Mouse (Mus musculus) heart, embryonic 16.5 days (tissue): ENCODE measurements around the gene Prrt2. TPM values are rescaled to one million over a fixed set of nuclear protein-coding genes. Genes with fewer than 3 reads are reported as not detected.
A peak's percentile ranks its signal among the peaks of the same experiment; 100 is the strongest.

Source experiments
- ATAC-seq: fragments of 200-750 bp; cut with Nextera tagmentation; replicated peaks from 2 replicates; pipeline ENCODE4 v1.8.0; 2017; ENCODE audit warnings: moderate number of reproducible peaks; ENCODE audit not compliant: insufficient read depth, low FRiP score; ENCODE audit errors: extremely low read depth
- H3K27ac ChIP-seq: fragments of 300-500 bp; sonication (generic); 2 replicates; pipeline ENCODE4 v1.5.1; 2014; ENCODE audit warnings: mild to moderate bottlenecking, low read length, control low read depth, moderate library complexity
- H3K27me3 ChIP-seq: fragments of 300-500 bp; sonication (generic); 2 replicates; pipeline ENCODE4 v1.6.1; 2014; ENCODE audit warnings: low read length, mixed read lengths; ENCODE audit not compliant: control insufficient read depth, insufficient read depth
- H3K36me3 ChIP-seq: fragments of 300-500 bp; sonication (generic); 2 replicates; pipeline ENCODE4 v1.6.1; 2014; ENCODE audit not compliant: control insufficient read depth, insufficient read depth
- H3K4me1 ChIP-seq: fragments of 300-500 bp; sonication (generic); 2 replicates; pipeline ENCODE4 v1.6.1; 2014; ENCODE audit warnings: low read length, mixed read lengths; ENCODE audit not compliant: control insufficient read depth, insufficient read depth
- H3K4me2 ChIP-seq: fragments of 300-500 bp; sonication (generic); 2 replicates; pipeline ENCODE4 v1.6.1; 2014; ENCODE audit warnings: low read depth, mild to moderate bottlenecking, control low read depth, low read length
- H3K4me3 ChIP-seq: fragments of 300-500 bp; sonication (generic); 2 replicates; pipeline ENCODE4 v1.5.1; 2014; ENCODE audit warnings: mild to moderate bottlenecking, control low read depth, low read length
- H3K9ac ChIP-seq: fragments of 300-500 bp; sonication (generic); 2 replicates; pipeline ENCODE4 v1.6.1; 2014; ENCODE audit warnings: low read length, control low read depth
- H3K9me3 ChIP-seq: fragments of 300-500 bp; sonication (generic); replicated peaks from 2 replicates; pipeline ENCODE4 v1.6.1; 2016; ENCODE audit warnings: low read length; ENCODE audit not compliant: control insufficient read depth
- WGBS: fragments of 180-500 bp; shearing (Covaris S2); extraction: QIAGEN DNeasy Blood & Tissue Kit; methylation state at CpG from one replicate; pipeline ENCODE4 v1.1.7; 2014; 5-methylcytosine and 5-hydroxymethylcytosine counted together
- polyA plus RNA-seq: library from polyadenylated mRNA; unstranded; fragments of >200 nt; fragmentation: Nextera tagmentation; extraction: Ambion mirVana; gene quantifications from 2 replicates; pipeline ENCODE4 v1.2.1, GENCODE M21; 2015

The Prrt2 gene
- polyA plus RNA-seq, 1 experiment from 2014 or later = 1.6 TPM

DNA sequence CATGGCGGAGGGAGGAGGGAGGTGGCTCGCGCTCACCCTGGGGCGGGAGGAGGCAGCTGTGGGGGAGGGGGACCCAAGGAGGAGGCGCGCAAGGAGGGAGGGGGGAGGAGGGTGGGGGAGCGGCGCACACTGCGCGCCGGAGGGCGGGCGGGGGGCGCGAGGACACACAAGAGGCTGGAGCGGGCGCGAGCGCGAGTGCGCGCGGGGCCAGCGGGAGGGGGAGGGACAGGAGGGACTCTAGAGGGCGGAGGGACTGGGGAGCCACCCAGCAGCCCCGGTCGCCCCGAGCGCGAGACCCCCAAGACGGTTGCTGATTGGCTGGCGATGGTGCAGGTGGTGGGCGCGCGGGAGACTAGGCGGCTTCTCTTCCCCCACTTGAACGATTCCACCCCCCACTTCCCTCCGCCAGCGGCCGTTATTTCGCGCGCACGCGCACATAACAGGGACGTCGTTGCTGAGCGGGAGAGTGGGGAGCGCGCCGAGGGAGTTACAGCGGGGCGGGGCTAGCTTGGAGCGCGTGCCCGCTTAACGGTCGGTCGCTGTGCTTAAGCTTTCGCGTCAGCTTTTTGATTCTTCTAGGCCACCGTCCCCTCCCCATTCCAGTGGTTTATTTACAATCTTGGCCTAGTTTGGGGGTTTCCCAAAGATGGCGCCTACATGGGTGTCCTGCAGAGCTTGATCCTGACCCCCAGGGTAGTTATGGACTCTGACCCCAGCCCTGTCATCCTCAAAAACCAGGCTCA is 6.1 kb upstream of the Prrt2 start, which contains the start of gene Maz:
Maz (minus strand) TSS at position 54 of the 743 bp plus-strand sequence.
- peaks cover 41% of the 10 kb centered on the region for H3K36me3 ChIP-seq
- under 1% methylated on average over 61 of the region's 63 CpGs for WGBS
- no peaks in the 10 kb centered on the region for H3K27me3 ChIP-seq
- peak within 1 kb of the TSS; percentile 92 for H3K4me2 ChIP-seq
- H3K4me3 ChIP-seq = peak within 1 kb of the TSS; percentile 94
- H3K27ac ChIP-seq = peak within 1 kb of the TSS; percentile 100
- peak within 1 kb of the TSS; percentile 99 for H3K9ac ChIP-seq
- H3K9me3 ChIP-seq = no peaks in the 10 kb centered on the region
- peak; percentile 87 for ATAC-seq
- H3K4me1 ChIP-seq = peaks cover 32% of the 10 kb centered on the region

DNA sequence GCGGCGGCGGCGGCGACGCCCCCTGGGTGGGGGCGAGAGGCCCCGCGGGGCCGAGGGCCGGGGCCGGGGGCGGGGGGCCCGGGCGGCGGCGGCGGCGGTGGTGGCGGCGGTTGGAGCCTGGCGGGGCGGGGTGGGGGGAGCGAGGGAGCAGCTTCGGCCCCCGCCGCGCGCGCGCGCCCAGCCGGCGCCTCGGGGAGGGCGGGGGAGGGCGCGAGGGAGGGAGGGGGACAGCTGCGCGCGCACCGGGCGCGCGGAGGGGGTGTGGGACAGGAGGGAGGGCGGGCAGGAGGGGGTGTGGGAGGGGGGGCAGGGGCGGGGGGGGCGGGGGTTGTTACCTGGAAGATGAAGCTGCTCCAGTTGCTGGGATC is 5.6 kb upstream of the Prrt2 start:
- no peak; the same call in 1 of the 2 replicates for ATAC-seq
- no peaks in the 10 kb centered on the region for H3K27me3 ChIP-seq
- peaks cover 37% of the 10 kb centered on the region for H3K4me1 ChIP-seq
- WGBS = no CpG with 5 or more reads among the region's 48 CpGs
- H3K27ac ChIP-seq = peak overlapping the region; percentile 100
- H3K36me3 ChIP-seq = peaks cover 38% of the 10 kb centered on the region
- H3K4me2 ChIP-seq = peak overlapping the region; percentile 92
- no peaks in the 10 kb centered on the region for H3K9me3 ChIP-seq
- H3K4me3 ChIP-seq = peak overlapping the region; percentile 94
- H3K9ac ChIP-seq = peak overlapping the region; percentile 99

DNA sequence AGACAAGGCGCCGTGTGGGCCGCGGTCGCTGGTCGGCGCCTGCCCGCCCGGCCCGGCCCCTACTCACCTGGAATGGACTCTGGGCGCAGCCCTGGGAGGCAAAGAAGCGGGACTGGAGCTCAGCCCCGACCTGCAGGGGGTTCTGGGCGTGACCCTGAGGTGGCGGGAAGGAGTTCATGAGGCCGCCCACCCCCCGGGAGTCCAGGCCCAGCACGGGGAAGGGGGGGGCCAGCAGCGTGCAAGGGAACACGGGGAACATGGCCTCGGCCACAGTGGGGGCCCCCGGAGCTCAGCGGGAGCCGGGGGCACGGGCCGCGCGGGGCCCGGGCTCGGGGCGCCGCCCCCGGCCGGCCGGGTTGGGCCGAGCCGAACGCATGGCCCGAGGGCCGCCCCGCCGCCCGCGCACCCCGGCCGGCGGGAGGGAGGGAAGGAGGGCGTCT is 5.2 kb upstream of the Prrt2 start:
- WGBS = under 1% methylated on average over 23 of the region's 48 CpGs
- H3K4me2 ChIP-seq = peak overlapping the region; percentile 92
- peaks cover 36% of the 10 kb centered on the region for H3K36me3 ChIP-seq
- H3K9me3 ChIP-seq = no peaks in the 10 kb centered on the region
- peaks cover 41% of the 10 kb centered on the region for H3K4me1 ChIP-seq
- peak overlapping the region; percentile 100 for H3K27ac ChIP-seq
- H3K4me3 ChIP-seq = peak overlapping the region; percentile 94
- ATAC-seq = peak; percentile 24
- peak overlapping the region; percentile 99 for H3K9ac ChIP-seq
- H3K27me3 ChIP-seq = no peaks in the 10 kb centered on the region

DNA sequence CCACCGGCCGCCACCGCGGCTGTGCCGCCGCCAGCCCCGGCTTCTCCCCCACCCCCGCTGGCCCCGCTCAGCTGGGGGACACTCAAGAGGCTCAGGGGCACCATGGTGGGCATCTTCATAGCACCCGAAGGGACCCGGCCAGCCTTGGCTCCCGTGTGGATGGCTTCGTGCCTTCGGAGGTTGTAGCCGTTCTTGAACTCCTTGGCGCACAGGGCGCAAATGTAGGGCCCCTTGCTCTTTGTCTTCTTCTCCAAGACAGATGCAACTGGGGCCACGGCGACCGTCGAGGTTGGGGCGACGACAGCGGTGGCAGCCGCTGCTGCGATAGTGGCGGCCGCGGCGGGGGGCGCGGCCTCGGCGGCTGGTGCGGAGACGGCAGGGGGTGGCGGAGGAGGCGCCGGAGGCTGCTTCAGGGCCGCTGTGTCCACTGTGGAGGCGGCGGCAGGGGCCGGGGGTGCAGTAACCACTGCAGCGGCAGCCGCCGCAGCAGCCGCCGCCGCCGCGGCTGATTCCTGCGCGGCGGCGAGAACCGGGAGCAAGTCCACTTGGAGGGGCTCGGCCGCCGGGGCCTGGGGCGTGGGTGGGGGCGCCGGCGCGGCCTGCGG is 4.6 kb upstream of the Prrt2 start:
- Histone ChIP-seq H3K4me1 (peaks cover 46% of the 10 kb centered on the region), H3K9ac (peak overlapping the region; percentile 99), H3K27me3 (no peaks in the 10 kb centered on the region), H3K36me3 (peaks cover 30% of the 10 kb centered on the region), H3K4me2 (peak overlapping the region; percentile 92), H3K27ac (peak overlapping the region; percentile 100), H3K4me3 (peak overlapping the region; percentile 94), H3K9me3 (no peaks in the 10 kb centered on the region)
- ATAC-seq = no peak
- under 1% methylated on average over 58 of the region's 65 CpGs for WGBS

DNA sequence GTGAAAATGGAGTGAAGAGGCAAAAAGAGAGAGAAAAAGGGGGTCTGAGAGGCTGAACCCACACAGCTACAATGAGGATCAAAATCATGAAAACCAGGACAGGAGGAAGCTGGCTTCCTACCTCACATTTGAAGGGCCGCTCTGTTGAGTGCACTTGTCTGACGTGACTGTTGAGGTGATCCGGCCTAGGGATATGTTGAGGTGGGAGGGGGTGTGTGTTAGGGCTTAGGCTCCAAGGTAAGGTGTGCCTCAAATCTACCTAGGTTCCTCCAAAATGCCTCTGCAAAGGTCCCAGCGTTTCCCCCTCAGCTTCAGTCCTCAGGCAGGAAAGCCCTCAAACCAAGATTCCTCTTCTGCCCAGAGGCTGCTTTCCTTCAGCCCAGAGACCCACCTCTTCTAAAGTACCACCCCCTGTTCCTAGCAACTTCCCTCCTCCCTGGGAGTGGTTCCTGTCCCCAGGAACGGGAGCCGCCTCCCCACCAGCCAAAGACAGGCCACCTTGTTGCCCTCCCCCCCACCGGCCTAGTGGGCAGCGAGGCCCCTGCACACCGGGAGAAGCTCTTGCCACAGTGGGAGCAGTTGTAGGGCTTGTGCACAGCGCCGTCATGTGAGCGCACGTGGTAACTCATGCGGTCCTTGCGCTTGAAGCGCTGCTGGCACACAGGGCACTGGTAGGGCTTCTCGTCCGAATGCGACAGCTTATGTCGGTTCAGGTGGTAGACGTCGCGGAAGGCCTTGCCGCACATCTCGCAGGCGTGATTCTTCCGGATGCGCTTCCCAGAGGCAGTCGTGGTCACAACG is 3.9 kb upstream of the Prrt2 start:
- no peaks in the 10 kb centered on the region for H3K9me3 ChIP-seq
- peak overlapping the region; percentile 94 for H3K4me3 ChIP-seq
- WGBS = under 1% methylated on average over 30 of the region's 30 CpGs
- H3K9ac ChIP-seq = peak overlapping the region; percentile 99
- H3K36me3 ChIP-seq = peaks cover 26% of the 10 kb centered on the region
- H3K4me1 ChIP-seq = peaks cover 51% of the 10 kb centered on the region
- H3K27ac ChIP-seq = peak overlapping the region; percentile 100
- ATAC-seq = peak; percentile 18
- peak overlapping the region; percentile 92 for H3K4me2 ChIP-seq
- no peaks in the 10 kb centered on the region for H3K27me3 ChIP-seq

DNA sequence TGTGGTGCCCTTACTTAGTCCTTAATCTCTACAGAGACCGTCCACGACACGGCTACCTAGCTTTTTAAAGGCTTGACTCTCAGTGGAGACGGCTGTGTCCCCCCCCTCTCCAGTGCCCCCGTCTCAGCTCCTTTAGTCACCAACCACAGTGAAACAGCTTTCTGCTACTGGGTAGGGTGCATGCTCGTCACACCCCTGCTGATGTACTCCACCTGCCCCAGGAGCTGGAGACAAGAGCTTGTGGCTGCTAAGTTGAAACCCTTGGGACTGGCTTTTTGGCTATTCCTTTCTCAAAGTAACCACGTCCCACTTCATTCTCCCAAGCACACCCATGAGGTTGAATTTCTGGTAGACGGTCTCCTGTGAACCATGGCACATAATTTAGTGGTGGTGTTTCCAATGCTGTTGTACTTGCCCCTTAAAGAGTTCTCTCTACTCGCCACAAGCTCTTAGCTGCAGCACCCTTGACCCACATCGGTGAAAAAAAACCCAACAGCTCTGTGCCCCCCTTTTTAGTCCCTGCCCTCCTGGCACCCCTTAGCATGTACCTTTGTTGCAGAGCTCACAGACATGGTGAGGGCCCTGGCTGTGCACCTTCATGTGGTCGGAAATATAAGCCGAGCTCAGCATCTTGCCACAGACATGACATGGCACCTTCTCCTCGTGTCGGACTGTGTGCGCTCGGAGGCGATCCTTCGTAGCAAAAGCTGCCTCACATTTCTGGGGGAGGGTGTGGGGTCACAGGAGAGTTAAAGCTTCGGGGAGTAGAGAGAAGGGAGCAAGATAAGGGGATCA is 3.1 kb upstream of the Prrt2 start:
- Histone ChIP-seq H3K4me3 (peak overlapping the region; percentile 94), H3K27me3 (no peaks in the 10 kb centered on the region), H3K4me2 (peak overlapping the region; percentile 92), H3K27ac (peak overlapping the region; percentile 100), H3K9ac (peak overlapping the region; percentile 99), H3K4me1 (peaks cover 51% of the 10 kb centered on the region), H3K9me3 (no peaks in the 10 kb centered on the region), H3K36me3 (peaks cover 22% of the 10 kb centered on the region)
- ATAC-seq = no peak
- 20% methylated on average over 19 of the region's 19 CpGs for WGBS

DNA sequence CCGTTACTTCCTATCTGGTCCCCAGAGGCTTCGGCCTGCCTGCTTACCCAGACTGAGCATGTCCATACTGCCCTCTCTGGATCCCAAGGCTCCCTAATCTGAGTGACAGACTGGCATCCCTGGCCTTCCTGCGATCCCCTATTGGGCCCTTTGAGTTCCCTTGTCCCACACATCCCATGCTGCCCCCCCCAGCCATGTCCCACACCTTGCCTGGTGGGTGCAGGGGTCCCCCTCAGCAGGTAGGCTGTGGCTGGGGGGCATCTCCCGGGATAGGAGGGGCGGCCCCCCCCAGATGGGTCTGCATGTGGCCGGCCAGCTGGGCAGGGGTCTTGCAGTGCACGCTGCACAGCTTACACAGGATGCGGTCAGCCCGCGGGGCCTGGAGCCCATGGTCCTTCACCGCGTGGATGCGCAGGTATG is 2.3 kb upstream of the Prrt2 start:
- peak overlapping the region; percentile 99 for H3K9ac ChIP-seq
- H3K27me3 ChIP-seq = no peaks in the 10 kb centered on the region
- peaks cover 51% of the 10 kb centered on the region for H3K4me1 ChIP-seq
- 77% methylated on average over 13 of the region's 13 CpGs for WGBS
- ATAC-seq = no peak
- H3K9me3 ChIP-seq = no peaks in the 10 kb centered on the region
- H3K4me3 ChIP-seq = peak overlapping the region; percentile 94
- H3K4me2 ChIP-seq = peak overlapping the region; percentile 92
- H3K27ac ChIP-seq = no peak overlapping the region
- peaks cover 21% of the 10 kb centered on the region for H3K36me3 ChIP-seq

DNA sequence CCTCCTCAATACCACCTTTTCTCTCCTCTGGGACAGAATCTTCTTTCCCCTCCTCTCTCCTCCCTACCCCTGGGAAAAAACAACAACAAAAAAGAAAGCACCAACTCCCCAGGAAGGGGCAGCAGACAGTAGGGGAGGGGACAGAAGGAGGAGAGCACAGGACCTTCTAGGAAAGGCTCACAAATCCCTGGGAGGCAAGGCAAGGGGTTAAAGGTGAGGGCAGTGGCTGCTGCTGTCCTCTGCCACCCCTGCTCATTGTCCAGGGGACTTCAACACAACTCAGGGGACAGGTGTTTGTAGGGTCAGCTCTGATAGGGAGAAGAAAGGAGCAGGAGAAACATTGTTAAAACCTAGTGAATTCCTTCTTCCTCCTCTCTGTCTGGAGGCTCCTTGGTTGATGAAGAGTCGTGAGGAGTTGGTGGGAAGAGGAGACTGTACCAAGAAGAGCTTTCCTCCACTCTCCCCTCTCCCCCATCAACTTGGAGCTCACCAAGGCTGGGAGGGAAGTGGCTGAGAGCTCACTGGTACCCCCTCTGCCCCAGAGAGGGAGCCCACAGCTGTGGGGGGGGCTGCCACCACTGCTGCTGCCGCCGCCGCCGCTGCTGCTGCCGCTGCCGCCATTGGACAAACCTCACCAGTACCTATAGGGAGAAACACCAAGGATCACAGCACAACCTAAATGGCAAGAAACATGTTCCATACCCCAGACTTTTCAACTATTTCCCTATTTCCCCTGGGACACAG is 1.7 kb upstream of the Prrt2 start:
- no peak for ATAC-seq
- Histone ChIP-seq H3K9ac (peak overlapping the region; percentile 1; the same call in 1 of the 2 replicates), H3K4me1 (peaks cover 48% of the 10 kb centered on the region), H3K36me3 (peaks cover 21% of the 10 kb centered on the region), H3K4me2 (peak overlapping the region; percentile 92), H3K27me3 (no peaks in the 10 kb centered on the region), H3K4me3 (no peak overlapping the region; the same call in 1 of the 2 replicates), H3K27ac (no peak overlapping the region), H3K9me3 (no peaks in the 10 kb centered on the region)
- 79% methylated on average over 7 of the region's 7 CpGs for WGBS
